Mouse (Mus musculus) gastrocnemius, postnatal 10 days (tissue): ENCODE results near the gene Snx12. TPM values are rescaled to one million over a fixed set of nuclear protein-coding genes. Genes with fewer than 3 reads are reported as not detected.

Experiments
- DNase-seq: peaks from one replicate; pipeline ENCODE4 v3.0.0; 2021; ENCODE audit warnings: mixed read lengths
- long read RNA-seq, 2 experiments: library from polyadenylated mRNA; stranded (forward); transcript quantifications; one replicate each; pipeline ENCODE4 v2.0.0; 2021
- total RNA-seq, 2 experiments: library from RNA; stranded (reverse); gene quantifications; 2 replicates each; pipeline ENCODE4 v1.2.3; 2021

Gene Snx12
- 10 to 100 TPM; 48.5 to 50.2 TPM for total RNA-seq
- long read RNA-seq, experiment 1, partial matches to known transcripts = 2 of 7 reads
- long read RNA-seq, experiment 1, other reads (novel, unspliced or antisense) = 2 of 7 reads
- long read RNA-seq, experiment 2, partial matches to known transcripts = 1 of 18 reads
- long read RNA-seq, experiment 2, other reads (novel, unspliced or antisense) = 5 of 18 reads

GRCm38 (mm10) chrX:101221834-101222795 is at the start of gene Snx12:
Gene Snx12, minus strand, starts transcription at chrX:101222563.
- DNase-seq = peak; percentile 73

- DNase-seq = no peak
These were observed 46.4 kb upstream of the Snx12 start, which contains the start of gene Gm20489 for GRCm38 (mm10) chrX:101268755-101269124. Gene Gm20489, minus strand, starts transcription at chrX:101269023.

DNA sequence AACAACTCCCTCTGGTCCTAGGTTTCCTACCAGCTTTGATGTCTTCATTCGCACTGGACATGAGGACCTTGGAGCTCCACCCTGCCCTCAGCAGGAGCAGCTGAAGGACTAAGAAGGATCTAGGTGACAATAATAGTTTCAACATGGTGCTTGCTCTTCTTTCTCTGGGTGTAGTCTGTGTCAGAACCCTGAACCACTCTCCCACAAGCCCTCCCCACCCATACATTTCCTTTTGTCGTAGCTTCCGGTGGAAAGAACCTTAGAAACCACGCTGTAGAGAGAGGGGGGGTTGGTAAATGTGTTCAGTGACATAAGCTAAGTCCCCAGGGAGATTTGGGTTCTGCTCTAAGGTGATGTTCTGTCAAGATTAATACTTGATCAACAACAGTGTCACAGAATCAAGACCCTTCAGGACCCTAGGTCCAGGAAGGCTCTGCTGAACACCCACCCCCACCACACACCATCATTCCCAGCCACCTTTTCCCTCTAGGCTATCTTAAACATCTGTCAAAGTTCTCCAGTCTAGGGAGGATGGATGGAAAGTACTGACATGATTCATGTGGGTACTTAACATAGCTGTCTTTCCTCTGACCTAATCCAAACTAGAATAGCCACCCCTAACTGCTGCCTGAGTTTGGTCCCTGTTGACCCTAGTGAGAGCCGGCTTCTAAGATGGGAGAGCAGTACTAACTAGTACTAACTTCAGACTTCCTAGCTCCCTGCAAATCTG is 45.8 kb upstream of the Snx12 start, which contains the start of gene Il2rg:
Il2rg (minus strand) TSS at position 231 of the 730 bp plus-strand sequence.
- no peak for DNase-seq

GRCm38 (mm10) chrX:101266631-101267030 is 44.3 kb upstream of the Snx12 start:
- DNase-seq = no peak

DNA sequence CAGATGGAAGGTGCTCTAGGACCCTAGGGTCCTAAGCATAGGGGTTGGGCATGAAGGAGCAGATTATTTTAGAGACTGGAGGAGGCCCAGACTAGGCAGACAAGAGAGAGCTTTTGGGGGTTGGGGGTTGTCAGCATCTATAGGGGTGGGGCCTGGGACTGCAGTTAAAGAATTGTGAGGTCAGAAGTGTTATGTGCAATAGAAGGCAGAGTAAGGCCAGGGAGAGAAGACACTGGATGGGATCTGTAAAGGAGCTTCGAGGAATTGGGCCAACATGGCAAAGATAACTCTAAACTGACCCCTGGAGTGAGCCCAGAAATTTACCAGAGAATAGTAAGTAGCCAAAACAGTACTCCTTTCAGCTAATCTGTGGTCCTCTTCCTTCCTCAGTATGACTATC is 41.5 kb upstream of the Snx12 start, which contains the start of gene Gm614:
Gm614 (minus strand) TSS at position 101 of the 400 bp plus-strand sequence.
- DNase-seq = no peak

DNA sequence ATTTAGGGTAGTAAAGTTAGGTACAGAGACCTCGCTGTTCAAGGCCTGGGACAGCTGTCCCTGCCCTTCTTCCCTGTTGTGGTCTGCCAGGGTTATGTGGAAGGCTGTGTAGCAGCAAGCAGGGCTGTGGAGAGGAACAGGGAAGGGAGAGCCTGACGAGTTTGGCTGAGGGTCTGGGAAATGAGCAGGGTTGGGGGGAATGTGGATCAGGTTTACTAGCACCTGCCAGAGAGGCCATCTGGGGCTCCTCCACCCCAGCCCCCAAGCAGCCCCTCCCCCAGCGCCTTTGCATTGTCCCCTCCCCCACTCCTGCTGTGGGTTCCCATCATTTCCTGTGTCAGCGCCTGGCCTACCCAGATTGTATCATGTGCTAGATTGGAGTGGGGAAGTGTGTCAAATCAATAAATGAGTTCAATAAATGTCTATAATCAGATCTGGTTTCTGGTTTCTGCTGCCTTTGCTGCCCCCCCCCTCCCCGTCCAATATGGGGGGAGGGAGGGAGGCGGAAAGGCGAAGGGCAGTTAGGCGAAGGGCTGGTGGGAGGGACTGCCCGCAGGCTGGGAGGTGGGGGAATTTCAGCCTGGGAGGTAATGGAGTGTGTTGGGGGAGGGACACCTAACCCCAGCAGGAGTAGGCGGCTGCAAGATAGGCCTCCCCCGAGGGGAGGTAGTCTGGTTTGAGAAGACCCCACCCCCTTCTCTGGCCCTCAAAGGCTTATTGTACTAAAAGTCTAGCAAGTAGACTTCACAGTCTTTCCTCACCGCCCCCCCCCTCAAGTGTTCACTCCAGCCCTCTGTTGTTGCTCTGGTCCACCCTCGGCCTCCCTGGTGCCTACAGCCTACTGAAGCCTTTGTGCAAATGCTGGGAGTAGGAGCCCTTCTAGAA is 38.3 kb upstream of the Snx12 start:
- no peak for DNase-seq

DNA sequence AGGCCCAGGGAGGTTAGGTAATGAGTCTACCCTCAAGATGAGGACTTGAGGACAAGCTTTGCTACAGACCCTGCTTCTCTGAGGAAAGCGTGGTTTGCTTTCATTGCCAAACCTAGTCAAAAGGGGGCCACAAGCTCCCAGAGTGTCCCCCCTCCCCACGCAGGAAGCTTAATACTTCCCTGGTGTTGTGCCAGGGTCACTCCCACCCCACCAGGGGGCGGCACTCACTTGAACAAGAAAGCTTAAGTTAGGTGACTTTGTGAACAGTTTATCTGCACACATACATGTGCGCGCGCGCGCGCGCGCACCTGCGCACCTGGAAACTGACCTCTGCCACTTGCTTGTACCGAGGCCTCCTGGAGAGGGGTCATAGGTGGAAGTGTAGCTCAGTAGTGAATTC is 34.2 kb upstream of the Snx12 start:
- peak; percentile 13 for DNase-seq

DNA sequence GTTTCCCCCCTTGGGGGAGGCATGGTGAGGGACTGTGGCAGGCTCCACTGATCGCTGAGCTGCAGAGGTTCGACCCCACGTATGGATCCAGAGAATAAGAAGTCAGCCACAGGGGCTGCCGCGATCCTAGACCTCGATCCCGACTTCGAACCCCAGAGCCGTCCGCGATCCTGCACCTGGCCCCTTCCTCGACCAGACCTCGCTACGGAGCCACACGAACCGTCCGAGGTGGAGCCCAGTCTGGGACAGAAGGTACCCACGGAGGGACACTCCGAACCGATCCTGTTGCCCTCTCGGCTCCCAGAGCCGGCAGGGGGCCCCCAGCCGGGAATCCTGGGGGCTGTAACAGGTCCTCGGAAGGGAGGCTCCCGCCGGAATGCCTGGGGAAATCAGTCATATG is 32.4 kb upstream of the Snx12 start:
- peak; percentile 6 for DNase-seq

DNA sequence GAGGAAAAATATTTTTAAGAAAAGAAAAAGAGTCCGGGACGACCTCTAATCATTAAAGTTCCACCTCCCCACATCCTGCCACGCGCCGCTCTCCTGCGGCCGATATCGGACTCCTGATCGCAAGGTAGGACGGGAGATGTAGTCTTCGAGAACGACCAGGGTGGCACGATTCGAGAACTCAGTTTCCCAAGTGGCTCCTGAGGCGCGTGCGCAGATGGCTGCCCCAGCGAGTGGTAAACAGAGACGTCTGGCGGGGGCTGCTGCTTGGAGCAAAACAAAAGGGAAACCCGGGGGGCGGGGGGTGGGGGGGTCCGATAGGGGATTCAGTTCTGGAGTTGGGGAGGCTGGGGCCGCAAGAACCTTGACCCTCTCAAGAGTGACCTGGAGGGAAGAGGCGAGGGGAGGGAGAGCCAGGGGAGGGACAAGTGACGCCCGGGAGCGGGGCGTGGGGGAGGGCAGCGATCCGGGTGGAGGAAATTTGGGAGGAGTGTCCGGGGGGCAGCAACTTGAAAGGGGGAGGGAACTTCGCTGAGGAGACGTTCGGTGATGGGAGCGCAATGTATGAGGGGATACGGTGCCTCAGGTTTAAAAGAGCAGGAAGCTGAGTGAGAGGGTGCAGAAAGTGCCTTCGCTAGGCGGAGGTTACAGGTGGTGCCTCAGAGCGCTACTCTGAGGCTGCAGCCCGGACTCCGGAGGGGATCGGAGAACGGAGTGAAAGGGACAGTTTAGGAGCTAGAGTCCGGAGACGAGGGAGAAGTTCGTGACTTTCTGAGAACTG is 31.8 kb upstream of the Snx12 start, which contains the start of gene Foxo4:
Foxo4 (plus strand) TSS at position 577 of the 778 bp plus-strand sequence.
- DNase-seq = peak; percentile 78

GRCm38 (mm10) chrX:101245011-101245410 is 22.6 kb upstream of the Snx12 start:
- DNase-seq = no peak

- DNase-seq = no peak
These were observed 416 bp upstream of the Snx12 start for GRCm38 (mm10) chrX:101222796-101223162.

DNA sequence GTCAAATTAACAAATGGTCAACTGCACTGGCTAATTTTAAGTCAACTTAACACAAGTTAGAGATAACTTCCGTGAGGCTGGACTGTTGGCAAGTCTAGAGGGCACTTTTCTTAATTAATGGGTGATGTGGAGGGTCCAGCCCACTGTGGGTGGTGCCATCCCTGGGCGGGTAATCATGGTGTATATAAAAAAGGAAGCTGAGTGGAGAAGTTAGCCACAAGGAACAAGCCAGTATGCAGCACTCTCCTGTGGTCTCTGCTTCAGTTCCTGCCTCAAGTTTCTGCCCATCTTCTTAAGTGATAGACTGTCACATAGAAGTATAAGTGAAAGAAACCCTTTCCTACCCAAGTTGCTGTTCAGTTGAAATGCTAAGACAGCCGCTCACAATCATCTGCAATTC is 33.1 kb downstream of the Snx12 start:
- no peak for DNase-seq

DNA sequence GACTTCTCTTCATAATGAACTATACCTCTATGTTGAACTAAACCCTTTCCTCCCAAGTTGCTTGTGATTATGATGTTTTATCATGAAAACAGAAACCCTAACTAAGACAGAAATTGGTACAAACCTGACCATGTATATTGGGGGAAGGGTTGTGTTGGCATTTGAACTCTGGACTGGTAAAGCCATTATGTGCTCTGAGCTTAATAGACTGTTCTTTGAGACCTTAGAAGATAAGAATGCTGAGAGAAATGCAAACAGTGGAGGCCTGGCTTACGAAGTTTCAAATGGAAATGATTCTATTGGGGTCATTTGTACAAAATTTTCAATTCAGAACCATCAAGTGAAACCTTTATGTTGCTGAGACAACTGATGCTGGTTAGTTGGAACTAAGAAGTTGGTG is 34.7 kb downstream of the Snx12 start:
- DNase-seq = no peak

- no peak for DNase-seq
These were observed 49.0 kb downstream of the Snx12 start for GRCm38 (mm10) chrX:101173388-101173787.

GRCm38 (mm10) chrX:101168425-101168824 is 53.9 kb downstream of the Snx12 start:
- no peak for DNase-seq

- no peak for DNase-seq
These were observed 58.6 kb downstream of the Snx12 start for GRCm38 (mm10) chrX:101163739-101164138.

DNA sequence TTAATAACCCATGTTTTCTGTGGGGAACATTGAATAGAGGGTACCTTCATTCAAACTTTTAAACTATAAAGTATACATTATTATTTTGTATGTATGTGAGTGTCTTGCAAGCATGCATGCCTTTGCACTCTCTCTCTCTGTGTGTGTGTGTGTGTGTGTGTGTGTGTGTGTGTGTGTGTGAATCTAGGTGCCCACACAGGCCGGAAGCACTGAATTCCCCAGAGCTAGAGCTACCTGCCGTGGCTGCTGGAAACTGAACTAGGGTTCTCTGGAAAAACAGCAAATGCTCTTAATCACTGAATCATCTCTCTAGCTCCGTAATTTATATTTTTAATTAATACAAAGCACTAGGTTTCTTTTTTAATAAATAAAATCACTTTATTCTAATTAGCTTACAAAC is 59.1 kb downstream of the Snx12 start:
- DNase-seq = no peak

DNA sequence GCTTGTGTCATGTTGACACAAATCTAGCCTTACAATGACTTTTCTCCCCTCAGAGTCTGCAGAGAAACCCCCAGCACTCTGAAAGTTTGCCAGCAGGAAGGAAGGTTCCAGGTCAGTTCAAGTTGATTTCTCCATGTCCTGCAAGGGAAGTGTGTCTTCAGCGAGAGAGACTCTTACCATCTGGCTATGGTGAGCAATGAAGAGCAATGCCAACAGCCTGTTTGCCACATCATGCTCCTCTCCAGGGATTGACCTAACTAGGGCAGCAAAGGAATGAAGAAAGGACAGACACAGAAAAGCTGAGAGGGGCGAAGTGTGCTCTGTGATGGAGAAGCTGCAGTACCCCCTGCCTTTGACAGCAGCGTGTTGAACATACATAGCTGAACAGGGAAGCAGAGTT is 59.8 kb downstream of the Snx12 start:
- DNase-seq = no peak

GRCm38 (mm10) chrX:101157488-101157887 is 64.9 kb downstream of the Snx12 start:
- DNase-seq = no peak

GRCm38 (mm10) chrX:101156369-101156768 is 66.0 kb downstream of the Snx12 start:
- DNase-seq = no peak

- DNase-seq = no peak
These were observed 74.9 kb downstream of the Snx12 start for GRCm38 (mm10) chrX:101147506-101147905.
